ENCODE assay signal across 25 mouse cellular contexts in genomic region chr1:138905092-138905765, GRCm38 (mm10). TPM values are rescaled to one million over a fixed set of nuclear protein-coding genes. Genes with fewer than 3 reads are reported as not detected.
"Had no signal": no experiment of that assay in that cellular context is flagged by ENCODE, and none has a peak within 500 bp of the region (broad histone marks: within the 10 kb centered on the region; RNA-seq: fewer than 3 reads in every experiment).

No protein-coding gene starts in this region.

- ATAC-seq: liver, embryonic 12.5 days; lung, postnatal 0 days; midbrain, embryonic 15.5 days had no signal

- H3K36me3 ChIP-seq: limb, embryonic 10.5 days; limb, embryonic 13.5 days; liver, embryonic 12.5 days; liver, embryonic 15.5 days; midbrain, embryonic 10.5 days; midbrain, embryonic 15.5 days; neural tube, embryonic 12.5 days; neural tube, embryonic 15.5 days had no signal

- H3K4me2 ChIP-seq: limb, embryonic 13.5 days; liver, embryonic 12.5 days; liver, embryonic 15.5 days; lung, embryonic 14.5 days; midbrain, embryonic 15.5 days; neural tube, embryonic 12.5 days; neural tube, embryonic 15.5 days had no signal

- H3K4me3 ChIP-seq: layer of hippocampus, adult 2 months; limb, embryonic 10.5 days; limb, embryonic 13.5 days; liver, embryonic 12.5 days; liver, embryonic 15.5 days; megakaryocyte, embryonic 14.5 days; midbrain, embryonic 10.5 days; midbrain, embryonic 15.5 days; neural tube, embryonic 12.5 days; neural tube, embryonic 15.5 days had no signal

- DNase-seq: kidney, adult 18-20 months; kidney, postnatal 25 days; layer of hippocampus, adult 9-11 months; liver; lung, embryonic 14.5 days; right cerebral cortex, adult 18-20 months; right cerebral cortex, postnatal 14 days; right cerebral cortex, postnatal 4 days; thymus, adult 2 months; thymus, postnatal 14 days; thymus, postnatal 4 days had no signal

- H3K9ac ChIP-seq: limb, embryonic 13.5 days; liver, embryonic 12.5 days; liver, embryonic 15.5 days; lung, embryonic 14.5 days; midbrain, embryonic 15.5 days; neural tube, embryonic 12.5 days; neural tube, embryonic 15.5 days had no signal

- H3K27me3 ChIP-seq: limb, embryonic 13.5 days; liver, embryonic 12.5 days; liver, embryonic 15.5 days; megakaryocyte, embryonic 14.5 days; midbrain, embryonic 15.5 days; neural tube, embryonic 12.5 days; neural tube, embryonic 15.5 days had no signal

- H3K27ac ChIP-seq: kidney, postnatal 0 days; layer of hippocampus, adult 2 months; limb, embryonic 10.5 days; limb, embryonic 13.5 days; liver, embryonic 12.5 days; liver, embryonic 15.5 days; macrophage; midbrain, embryonic 10.5 days; midbrain, embryonic 15.5 days; neural tube, embryonic 12.5 days; neural tube, embryonic 15.5 days; stomach, postnatal 0 days had no signal

- H3K4me1 ChIP-seq: limb, embryonic 13.5 days; liver, embryonic 12.5 days; liver, embryonic 15.5 days; megakaryocyte, embryonic 14.5 days; midbrain, embryonic 10.5 days; midbrain, embryonic 15.5 days; neural tube, embryonic 12.5 days; neural tube, embryonic 15.5 days had no signal

- H3K9me3 ChIP-seq: limb, embryonic 10.5 days; limb, embryonic 13.5 days; liver, embryonic 12.5 days; liver, embryonic 15.5 days; megakaryocyte, embryonic 14.5 days; midbrain, embryonic 10.5 days; midbrain, embryonic 15.5 days; neural tube, embryonic 12.5 days; neural tube, embryonic 15.5 days had no signal

RNA-seq across cellular contexts. Expression of gene Lhx9, which starts 56.9 kb away (rescaled TPM):
- polyA plus RNA-seq: kidney, postnatal 0 days; lung, embryonic 14.5 days; macrophage had no signal
